13 mouse cellular contexts compared by ENCODE assay signal in the genomic region with DNA sequence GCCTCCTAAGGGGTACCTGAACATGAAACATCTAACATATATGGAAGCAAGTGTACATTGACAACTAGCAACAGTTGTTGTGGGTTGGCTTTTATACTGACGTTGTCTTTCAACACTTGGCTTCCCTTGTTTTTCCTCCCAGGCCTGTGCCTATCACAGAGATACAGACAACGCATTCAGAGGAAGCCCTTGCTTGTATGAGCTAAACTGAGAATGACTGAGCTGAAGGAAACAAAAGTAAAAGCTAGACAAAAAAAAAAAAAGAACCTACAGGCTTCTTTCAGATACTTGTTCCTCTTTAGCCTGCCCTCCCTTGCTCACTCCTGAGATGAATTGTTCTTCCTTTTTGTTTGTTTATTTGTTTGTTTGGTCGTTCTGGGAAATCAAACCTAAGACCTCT.
"Had no signal": no experiment of that assay in that cellular context is flagged by ENCODE, and none has a peak within 500 bp of the region (broad histone marks: within the 10 kb centered on the region; RNA-seq: fewer than 3 reads in every experiment).

No protein-coding gene starts in this region.

- H3K36me3 ChIP-seq: limb, embryonic 15.5 days; liver, embryonic 13.5 days; lung, embryonic 15.5 days; midbrain, embryonic 12.5 days; neural tube, embryonic 15.5 days had no signal

- ATAC-seq: liver, postnatal 0 days; midbrain, embryonic 16.5 days had no signal

- H3K9ac ChIP-seq: limb, embryonic 15.5 days; liver, embryonic 13.5 days; liver, postnatal 0 days; lung, embryonic 15.5 days; midbrain, embryonic 12.5 days; neural tube, embryonic 15.5 days had no signal

- DNase-seq: kidney, adult 8-10 months; kidney, postnatal 25 days; liver, embryonic 13.5 days; liver, postnatal 0 days; lung, postnatal 14 days; right cerebral cortex, postnatal 4 days; thymus, postnatal 36 days had no signal

- H3K4me3 ChIP-seq: left cerebral cortex, adult 2 months; limb, embryonic 15.5 days; liver, embryonic 13.5 days; lung, embryonic 15.5 days; midbrain, embryonic 12.5 days; neural tube, embryonic 15.5 days had no signal

- H3K27me3 ChIP-seq: limb, embryonic 15.5 days; liver, embryonic 13.5 days; lung, embryonic 15.5 days; midbrain, embryonic 12.5 days; neural tube, embryonic 15.5 days had no signal

- H3K4me1 ChIP-seq: limb, embryonic 15.5 days; liver, embryonic 13.5 days; lung, embryonic 15.5 days; midbrain, embryonic 12.5 days; neural tube, embryonic 15.5 days had no signal

- H3K4me2 ChIP-seq: limb, embryonic 15.5 days; liver, embryonic 13.5 days; lung, embryonic 15.5 days; midbrain, embryonic 12.5 days; neural tube, embryonic 15.5 days had no signal

- H3K27ac ChIP-seq: left cerebral cortex, adult 2 months; limb, embryonic 15.5 days; liver, embryonic 13.5 days; lung, embryonic 15.5 days; midbrain, embryonic 12.5 days; neural tube, embryonic 15.5 days had no signal

- H3K9me3 ChIP-seq: limb, embryonic 15.5 days; liver, embryonic 13.5 days; lung, embryonic 15.5 days; midbrain, embryonic 12.5 days; neural tube, embryonic 15.5 days had no signal
